Mouse (Mus musculus) kidney, adult 2 months (tissue): ENCODE data around the gene Cmss1. TPM values are rescaled to one million over a fixed set of nuclear protein-coding genes. Genes with fewer than 3 reads are reported as not detected.

Experiments used
- DNase-seq: peaks from one replicate; pipeline ENCODE4 v3.0.0; 2021
- H3K27ac ChIP-seq: fragments of 200-500 bp; 2 replicates; pipeline ENCODE4 v1.5.1; 2012; ENCODE audit warnings: low read depth, low read length, control low read depth, inconsistent platforms; ENCODE audit not compliant: insufficient read depth
- H3K27me3 ChIP-seq: fragments of 200-500 bp; replicated peaks from 2 replicates; pipeline ENCODE4 v1.6.1; 2012; ENCODE audit warnings: mild to moderate bottlenecking, moderate library complexity, low read length, inconsistent platforms; ENCODE audit not compliant: control insufficient read depth, insufficient read depth
- H3K36me3 ChIP-seq: fragments of 200-500 bp; 2 replicates; pipeline ENCODE4 v1.6.1; 2012; ENCODE audit warnings: mild to moderate bottlenecking, moderate library complexity, low read length, inconsistent platforms; ENCODE audit not compliant: control insufficient read depth, insufficient read depth
- H3K4me1 ChIP-seq: fragments of 200-500 bp; 2 replicates; pipeline ENCODE4 v1.6.1; 2011; ENCODE audit warnings: low read length; ENCODE audit not compliant: control insufficient read depth, insufficient read depth
- H3K4me3 ChIP-seq: fragments of 200-500 bp; 2 replicates; pipeline ENCODE4 v1.5.1; 2011; ENCODE audit warnings: mild to moderate bottlenecking, low read depth, low read length, control low read depth; ENCODE audit not compliant: insufficient read depth
- CTCF ChIP-seq: fragments of 200-500 bp; conservative IDR thresholded peaks from 2 replicates; pipeline ENCODE4 v1.5.1; 2011; ENCODE audit warnings: low read depth, mild to moderate bottlenecking, control low read depth, low read length, moderate library complexity, mixed read lengths; ENCODE audit not compliant: insufficient read depth, insufficient read length
- POLR2A ChIP-seq: fragments of 200-500 bp; IDR thresholded peaks from one replicate; pipeline ENCODE4 v1.6.1; 2011; ENCODE audit warnings: low read depth, low read length, control low read depth
- WGBS: fragments of 180-500 bp; shearing (Covaris S2); methylation state at CpG from one replicate; pipeline ENCODE4 v1.1.7; 2018; 5-methylcytosine and 5-hydroxymethylcytosine counted together
- polyA plus RNA-seq: library from polyadenylated mRNA; depleted of rRNA; stranded (reverse); fragments of >200 nt; gene quantifications from 2 replicates; pipeline ENCODE4 v1.2.3, GENCODE M21; 2012

Gene Cmss1
- polyA plus RNA-seq, 1 experiment, result 7.2 TPM

- TF ChIP-seq POLR2A (no peak), CTCF (no peak)
- Histone ChIP-seq H3K4me1 (peaks cover 3% of the 10 kb centered on the region; the same call in 1 of the 2 replicates), H3K27me3 (no peaks in the 10 kb centered on the region), H3K4me3 (peak overlapping the region; percentile 45), H3K27ac (no peak overlapping the region), H3K36me3 (no peaks in the 10 kb centered on the region)
- no peak for DNase-seq
- 68% methylated on average over 2 of the region's 2 CpGs for WGBS
Observed at GRCm38 (mm10) chr16:57550817-57551216, 55.8 kb downstream of the Cmss1 start.

DNA sequence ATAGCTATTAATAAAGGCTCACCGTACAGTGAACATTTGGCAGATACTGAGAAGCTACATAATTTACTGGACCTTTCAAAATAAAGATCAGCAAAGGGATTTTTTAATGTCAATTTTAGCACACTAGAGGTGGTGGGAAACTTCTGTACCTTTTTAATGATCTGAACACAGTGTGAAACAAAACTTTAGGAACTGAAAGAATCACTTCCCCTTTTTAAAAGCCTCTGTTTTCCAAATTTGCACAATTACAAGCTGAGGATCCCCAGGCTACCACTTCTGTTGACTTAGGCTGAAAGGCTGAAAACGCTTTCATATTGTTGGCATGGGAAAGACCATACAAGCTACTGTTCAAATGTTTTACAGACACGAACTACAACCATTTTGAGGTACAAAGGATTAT is 56.6 kb downstream of the Cmss1 start:
- TF ChIP-seq CTCF (no peak), POLR2A (no peak)
- Histone ChIP-seq H3K4me1 (no peaks in the 10 kb centered on the region; the same call in 1 of the 2 replicates), H3K27ac (peak overlapping the region; percentile 53; the same call in 1 of the 2 replicates), H3K4me3 (no peak overlapping the region), H3K36me3 (no peaks in the 10 kb centered on the region), H3K27me3 (no peaks in the 10 kb centered on the region)
- WGBS, result 63% methylated on average over 3 of the region's 3 CpGs
- DNase-seq, result no peak

GRCm38 (mm10) chr16:57549061-57550037 is 57.3 kb downstream of the Cmss1 start:
- no peaks in the 10 kb centered on the region for H3K36me3 ChIP-seq
- peak overlapping the region; percentile 78 for H3K27ac ChIP-seq
- no peaks in the 10 kb centered on the region; the same call in 1 of the 2 replicates for H3K4me1 ChIP-seq
- WGBS, result 4% methylated on average over 64 of the region's 64 CpGs
- H3K4me3 ChIP-seq, result peak overlapping the region; percentile 55
- no peaks in the 10 kb centered on the region for H3K27me3 ChIP-seq
- peak; percentile 78 for DNase-seq
- TF ChIP-seq POLR2A (no peak), CTCF (no peak)

- H3K4me1 ChIP-seq, result no peaks in the 10 kb centered on the region; the same call in 1 of the 2 replicates
- no peaks in the 10 kb centered on the region for H3K36me3 ChIP-seq
- H3K27ac ChIP-seq, result peak overlapping the region; percentile 35; the same call in 1 of the 2 replicates
- H3K4me3 ChIP-seq, result peak overlapping the region; percentile 55
- TF ChIP-seq CTCF, result no peak
- no peak for TF ChIP-seq POLR2A
- H3K27me3 ChIP-seq, result no peaks in the 10 kb centered on the region
- DNase-seq, result no peak
- WGBS, result 67% methylated on average over 2 of the region's 2 CpGs
Observed at GRCm38 (mm10) chr16:57548608-57549007, 58.1 kb downstream of the Cmss1 start.

DNA sequence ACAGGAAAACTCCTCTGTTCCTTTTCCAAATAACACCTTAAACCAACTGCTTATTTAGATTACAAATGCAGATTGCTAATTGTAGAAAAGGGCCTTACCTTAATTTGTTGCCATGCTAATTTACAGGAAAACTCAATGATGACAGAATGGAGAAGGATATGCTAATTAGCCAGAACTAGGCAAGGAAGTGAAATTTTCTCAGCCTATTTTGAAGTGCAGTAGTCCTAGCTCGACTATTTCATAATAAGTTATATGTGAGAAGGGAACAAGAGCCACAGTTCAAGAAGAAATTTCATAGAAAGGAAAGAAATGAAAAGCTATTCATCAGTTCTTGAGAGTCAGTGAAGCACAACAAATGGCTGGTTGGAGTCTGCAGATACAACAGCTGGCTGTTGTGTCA is 60.3 kb downstream of the Cmss1 start:
- Histone ChIP-seq H3K27me3 (no peaks in the 10 kb centered on the region), H3K4me3 (no peak overlapping the region), H3K36me3 (no peaks in the 10 kb centered on the region), H3K27ac (no peak overlapping the region), H3K4me1 (no peaks in the 10 kb centered on the region; the same call in 1 of the 2 replicates)
- no peak for TF ChIP-seq CTCF
- TF ChIP-seq POLR2A, result no peak
- WGBS, result 61% methylated on average over 1 of the region's 1 CpGs
- DNase-seq, result no peak

DNA sequence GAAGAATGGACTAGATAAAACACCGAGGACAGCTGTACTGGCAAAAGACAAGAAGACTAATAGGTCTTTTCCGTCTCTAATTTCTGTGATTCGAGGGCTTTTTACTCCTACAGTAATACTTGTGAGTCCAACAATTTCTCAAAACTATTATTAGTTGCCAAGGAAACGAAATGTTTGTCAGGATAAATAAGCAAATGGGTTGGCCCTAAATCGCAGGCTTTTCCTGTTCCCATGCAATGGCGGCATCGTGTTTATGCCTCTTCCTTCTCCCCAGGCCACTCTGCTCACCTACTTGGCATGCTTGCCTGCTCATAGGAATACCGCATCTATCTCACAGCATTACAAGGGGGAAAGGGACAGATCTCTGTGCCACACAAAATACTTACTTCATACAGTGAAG is 62.2 kb downstream of the Cmss1 start:
- 64% methylated on average over 8 of the region's 8 CpGs for WGBS
- no peak for DNase-seq
- H3K36me3 ChIP-seq, result no peaks in the 10 kb centered on the region
- H3K27me3 ChIP-seq, result no peaks in the 10 kb centered on the region
- no peaks in the 10 kb centered on the region; the same call in 1 of the 2 replicates for H3K4me1 ChIP-seq
- H3K4me3 ChIP-seq, result no peak overlapping the region
- TF ChIP-seq CTCF, result no peak
- no peak for TF ChIP-seq POLR2A
- no peak overlapping the region for H3K27ac ChIP-seq

DNA sequence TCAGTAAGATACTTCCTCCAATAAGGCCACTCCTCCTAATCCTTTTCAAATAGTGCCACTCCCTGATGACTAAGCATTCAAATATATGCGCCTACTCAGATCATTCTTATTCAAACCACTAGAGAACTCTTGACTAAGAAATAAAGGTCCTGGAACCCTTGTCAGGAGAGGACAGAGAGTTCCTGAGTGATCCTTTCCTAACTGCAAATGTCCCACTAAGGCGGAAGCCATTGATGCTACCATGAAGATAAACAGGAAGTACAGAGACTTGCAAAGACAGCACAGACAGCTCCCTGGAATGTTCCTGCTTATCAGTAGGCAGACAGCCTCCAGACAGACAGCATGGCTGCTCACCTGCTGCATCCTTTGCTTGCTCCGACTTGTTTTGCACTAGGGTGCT is 63.4 kb downstream of the Cmss1 start:
- no peaks in the 10 kb centered on the region for H3K36me3 ChIP-seq
- no peaks in the 10 kb centered on the region for H3K4me1 ChIP-seq
- TF ChIP-seq CTCF (no peak), POLR2A (no peak)
- WGBS, result 93% methylated on average over 3 of the region's 3 CpGs
- DNase-seq, result no peak
- H3K27ac ChIP-seq, result no peak overlapping the region
- H3K27me3 ChIP-seq, result no peaks in the 10 kb centered on the region
- no peak overlapping the region for H3K4me3 ChIP-seq
